Mouse (Mus musculus) spleen, adult 10 weeks (tissue): Measurements from ENCODE around the gene Sfr1. TPM values are rescaled to one million over a fixed set of nuclear protein-coding genes. Genes with fewer than 3 reads are reported as not detected.

Experiments
- polyA plus RNA-seq: library from polyadenylated mRNA; stranded (reverse); fragments of 350-450 nt; fragmentation: Illumina TruSeq; extraction: RNeasy Lipid Tissue Mini Kit (QIAGEN cat#74804); gene quantifications from one replicate; pipeline ENCODE4 v1.2.3, GENCODE M21; 2015; ENCODE audit warnings: low replicate concordance; ENCODE audit not compliant: insufficient read depth

Gene Sfr1
- polyA plus RNA-seq, result 92.3 TPM

DNA sequence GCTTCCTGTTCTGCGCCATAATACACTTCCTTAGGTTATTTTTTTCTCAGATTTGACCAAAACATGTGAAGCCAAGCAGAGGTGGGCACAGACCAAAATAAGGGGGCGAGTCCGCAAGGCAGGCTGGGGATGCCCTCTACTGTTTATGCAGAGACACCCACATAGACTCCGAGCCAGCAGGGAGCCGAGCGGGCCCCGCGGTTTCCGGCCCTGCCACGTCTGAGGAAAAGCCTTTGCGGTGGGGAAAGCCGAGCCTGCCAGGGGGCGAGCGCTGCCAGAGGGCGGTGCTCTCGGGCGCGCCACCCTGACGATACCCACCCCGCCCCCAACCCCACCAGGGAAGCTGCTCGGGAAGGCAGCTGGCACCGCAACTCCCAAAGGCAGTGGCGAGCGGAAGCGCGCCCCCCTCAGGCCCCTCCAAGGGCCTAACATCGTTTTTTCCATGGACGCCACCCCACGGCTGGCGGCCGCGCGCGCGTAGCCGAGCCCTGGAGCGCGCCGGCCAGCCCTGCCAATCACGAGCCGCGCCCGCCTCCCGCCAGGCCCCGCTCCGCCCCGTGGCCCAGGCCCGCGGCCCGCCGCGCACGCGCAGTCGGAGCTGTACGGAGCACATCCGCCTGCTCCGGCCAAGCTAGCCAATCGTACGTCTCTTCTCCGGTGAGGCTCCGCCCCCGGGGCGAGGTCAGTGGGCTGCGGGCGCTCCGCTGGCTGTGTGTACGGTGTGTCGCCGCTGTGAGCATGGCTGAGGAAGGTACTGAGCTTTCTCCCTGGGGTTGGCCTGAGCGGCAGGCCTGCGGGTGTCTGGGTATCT lies at the start of gene Sfr1:
TSS of gene Sfr1 (plus strand) at position 612 of the 811 bp plus-strand sequence.

GRCm38 (mm10) chr19:47691994-47692393 lies 39.5 kb upstream of the Sfr1 start, which contains the start of gene Col17a1:
Gene Col17a1, minus strand, starts transcription at chr19:47692094.

Other genes starting within 250 kb of the Sfr1 start
- 20.5 TPM for gene Stn1, start 194.2 kb upstream of the Sfr1 start, polyA plus RNA-seq
- 70.1 TPM for gene Slk, start 152.0 kb upstream of the Sfr1 start, polyA plus RNA-seq
- 0.55 TPM for gene Col17a1, start 39.6 kb upstream of the Sfr1 start, polyA plus RNA-seq
- gene Gsto1, start 123.3 kb downstream of the Sfr1 start, polyA plus RNA-seq, result 64.2 TPM
- gene Gsto2, start 133.9 kb downstream of the Sfr1 start, polyA plus RNA-seq, result 0.51 TPM
- 0.51 TPM for gene Cfap43, start 187.6 kb downstream of the Sfr1 start, polyA plus RNA-seq
- gene Itprip, start 187.6 kb downstream of the Sfr1 start, polyA plus RNA-seq, result 16.2 TPM
- gene Cfap58, start 206.0 kb downstream of the Sfr1 start, polyA plus RNA-seq, result not detected